ENCODE assay signal across 8 mouse cellular contexts in the genomic region with DNA sequence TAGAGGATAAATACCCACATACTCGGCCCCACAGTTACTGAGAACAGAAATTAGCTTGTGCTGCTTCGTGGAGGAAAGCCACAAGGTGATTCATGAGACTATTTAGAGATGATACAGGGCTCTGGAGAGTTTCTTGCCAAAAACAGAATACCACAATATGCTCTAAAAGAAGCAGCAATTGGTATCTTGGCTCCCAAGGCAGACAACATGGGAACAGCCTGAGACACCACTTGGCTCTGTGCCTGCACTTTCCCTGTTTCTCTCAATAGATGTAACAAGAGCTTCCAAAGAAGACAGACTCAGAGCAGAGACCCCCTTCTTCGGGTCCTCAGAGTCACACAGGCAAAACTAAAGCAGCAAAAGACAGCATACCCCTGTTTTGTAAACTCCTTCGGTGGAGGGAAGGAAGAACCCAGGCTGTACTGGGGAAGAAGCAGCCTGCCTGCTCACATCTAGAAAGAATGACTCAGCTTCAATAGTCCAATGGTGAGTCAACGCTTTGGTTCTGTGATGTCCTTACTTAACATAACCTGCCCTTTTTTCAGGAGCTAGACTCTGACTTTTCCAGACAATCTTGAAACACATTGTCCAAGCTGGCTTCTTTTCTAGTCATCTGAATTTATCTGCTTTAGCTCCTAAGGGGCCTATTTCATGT.
DNase-seq lines count a peak whose midpoint lies in the region; ATAC-seq and TF ChIP-seq lines count a peak whose summit lies in the region.

No protein-coding gene starts in this region.

- 0 out of 2 replicates have a peak, but pooled peaks have one; percentile 35 for ATAC-seq in hindbrain, postnatal 0 days
- no peak for ATAC-seq in hindbrain, embryonic 13.5 days (ENCODE audit: low FRiP score)

- no peak overlapping the region for H3K9ac ChIP-seq in hindbrain, postnatal 0 days (replicated peaks; ENCODE audit: low read length)
- H3K9ac ChIP-seq in hindbrain, embryonic 13.5 days = no peak overlapping the region

- no peak overlapping the region for H3K4me3 ChIP-seq in hindbrain, postnatal 0 days (ENCODE audit: low read length)
- no peak overlapping the region for H3K4me3 ChIP-seq in hindbrain, embryonic 13.5 days

- H3K9me3 ChIP-seq in hindbrain, postnatal 0 days (ENCODE audit: low read length) = no peaks in the 10 kb centered on the region
- H3K9me3 ChIP-seq in hindbrain, embryonic 13.5 days = no peaks in the 10 kb centered on the region

- H3K4me1 ChIP-seq in hindbrain, postnatal 0 days (ENCODE audit: insufficient read depth, low read length) = no peaks in the 10 kb centered on the region
- H3K4me1 ChIP-seq in hindbrain, embryonic 13.5 days (replicated peaks) = peaks cover 6% of the 10 kb centered on the region; the same call in 1 of the 2 replicates

- H3K27me3 ChIP-seq in hindbrain, postnatal 0 days (ENCODE audit: insufficient read depth, low read length) = no peaks in the 10 kb centered on the region
- H3K27me3 ChIP-seq in hindbrain, embryonic 13.5 days = no peaks in the 10 kb centered on the region

- H3K36me3 ChIP-seq in hindbrain, postnatal 0 days (ENCODE audit: insufficient read depth, low read length) = no peaks in the 10 kb centered on the region
- H3K36me3 ChIP-seq in hindbrain, embryonic 13.5 days = no peaks in the 10 kb centered on the region

- no peak overlapping the region for H3K27ac ChIP-seq in hindbrain, postnatal 0 days
- H3K27ac ChIP-seq in hindbrain, embryonic 13.5 days = no peak overlapping the region

- peak; percentile 76 for DNase-seq in hindbrain, postnatal 0 days (ENCODE audit: low spot score)
- DNase-seq in brain, embryonic 18.5 days (ENCODE audit: low read depth, low spot score) = peak; percentile 66
- peak; percentile 75 to 88 for DNase-seq in frontal cortex, postnatal 36 days (ENCODE audit: low spot score in 2 of 2)
- DNase-seq in left cerebral cortex, postnatal 4 days = peak; percentile 76
- no peak for DNase-seq in spleen, postnatal 36 days (ENCODE audit: low spot score in 2 of 2)
- DNase-seq in thymus, postnatal 4 days = no peak
- no peak for DNase-seq in thymus, postnatal 10 days (ENCODE audit: low spot score in 2 of 2)

- no peak overlapping the region for H3K4me2 ChIP-seq in hindbrain, postnatal 0 days (ENCODE audit: low read depth, low read length)
- H3K4me2 ChIP-seq in hindbrain, embryonic 13.5 days = no peak overlapping the region

- WGBS in hindbrain, postnatal 0 days = 36% methylated on average over 5 of the region's 5 CpGs
- WGBS in hindbrain, embryonic 13.5 days = 70% methylated on average over 5 of the region's 5 CpGs

- no peak for TF ChIP-seq CTCF in hindbrain, postnatal 0 days (IDR thresholded peaks at IDR 0.05; ENCODE audit: low read depth)

- intact Hi-C loops in left cerebral cortex, postnatal 4 days (cut with DNase I) = no loop called here

Comparison
In these comparisons a context has a peak if more than half of its experiments do, and no peak if none do; other contexts are left out.
1. DNase-seq: peak in hindbrain, postnatal 0 days (single experiment), brain, embryonic 18.5 days (single experiment), frontal cortex, postnatal 36 days (2 of 2) and left cerebral cortex, postnatal 4 days (single experiment); none in spleen, postnatal 36 days (0 of 2), thymus, postnatal 4 days (single experiment) and thymus, postnatal 10 days (0 of 2).